Mouse (Mus musculus) frontal cortex, adult (tissue): ENCODE results near the gene Olfr1393.
"Not testable (repeated sequence)": the region's sequence is repeated elsewhere in the genome, so short reads cannot be mapped to it uniquely, and the experiment has no call there.

Experiments used
- ATAC-seq: cut with Nextera tagmentation; 2 replicates; pipeline ENCODE4 v1.9.2; 2017; ENCODE audit warnings: mild to moderate bottlenecking, moderate library complexity, mixed read lengths; ENCODE audit not compliant: low TSS enrichment

Gene Olfr1393

DNA sequence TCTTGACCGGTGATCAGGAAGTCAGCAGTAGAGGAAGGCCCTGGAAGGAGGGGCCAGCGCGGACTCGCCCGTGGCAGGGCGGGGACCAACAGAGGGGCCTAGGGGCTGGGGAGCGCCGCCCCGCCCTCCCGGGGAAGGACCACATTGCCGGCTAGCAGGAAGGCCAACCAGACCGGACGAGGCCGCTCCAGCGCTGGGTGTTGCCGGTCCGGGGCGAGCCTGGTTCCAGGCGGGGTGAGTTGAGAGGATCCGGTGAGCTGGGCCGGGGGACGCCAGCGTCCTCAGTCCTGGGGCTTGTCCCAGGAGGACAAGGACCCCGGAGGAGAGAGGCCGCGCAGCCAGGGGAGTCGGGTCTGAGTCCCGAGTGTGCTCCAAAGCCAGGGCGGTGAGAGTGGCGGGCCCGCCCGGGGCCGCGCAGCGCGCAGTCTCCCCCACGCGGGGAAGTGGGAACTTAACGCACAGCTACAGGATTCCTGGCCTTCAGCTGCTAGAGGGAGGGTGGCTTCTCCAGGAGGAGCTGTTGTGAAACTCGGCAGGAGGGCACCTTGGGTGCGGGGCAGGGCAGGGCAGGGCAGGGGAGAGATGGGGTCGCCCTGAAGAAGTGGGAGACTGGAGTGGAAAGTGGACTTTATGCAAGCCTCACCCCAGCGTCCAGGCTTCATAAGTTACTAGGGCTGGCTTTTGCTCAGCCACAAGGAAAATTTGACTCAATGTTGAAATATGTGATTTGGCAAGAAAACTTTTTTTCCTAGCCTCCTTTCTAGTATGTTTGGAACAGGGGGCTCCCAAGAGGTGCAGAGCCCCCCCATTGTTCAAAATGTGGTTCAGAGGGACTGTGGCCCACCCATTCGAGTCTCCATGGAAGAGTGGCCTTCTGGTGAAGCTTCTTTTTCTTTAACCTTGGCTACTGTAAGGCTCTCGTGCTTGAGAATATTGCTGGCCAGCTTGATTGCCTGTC is 27.4 kb upstream of the Olfr1393 start:
- ATAC-seq: peak; percentile 66

DNA sequence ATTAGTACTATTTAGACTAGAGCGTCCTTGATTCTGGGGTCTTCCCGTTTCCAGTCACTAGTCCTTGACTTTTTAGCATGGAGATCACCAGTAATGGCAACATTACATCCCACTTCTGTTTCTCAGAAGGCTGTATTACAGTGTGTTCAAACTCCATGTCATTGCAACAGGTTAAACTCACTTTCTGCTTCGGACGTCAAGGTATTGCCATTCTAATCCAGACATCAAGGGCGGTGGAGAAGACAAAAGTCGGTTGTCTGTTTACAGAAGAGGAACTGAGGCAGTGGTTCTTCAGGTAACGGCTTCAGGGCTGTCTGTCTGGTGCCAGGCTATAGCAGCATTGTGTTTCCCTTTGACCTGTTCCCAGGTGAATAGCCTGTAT is 26.7 kb upstream of the Olfr1393 start:
- ATAC-seq: no peak

DNA sequence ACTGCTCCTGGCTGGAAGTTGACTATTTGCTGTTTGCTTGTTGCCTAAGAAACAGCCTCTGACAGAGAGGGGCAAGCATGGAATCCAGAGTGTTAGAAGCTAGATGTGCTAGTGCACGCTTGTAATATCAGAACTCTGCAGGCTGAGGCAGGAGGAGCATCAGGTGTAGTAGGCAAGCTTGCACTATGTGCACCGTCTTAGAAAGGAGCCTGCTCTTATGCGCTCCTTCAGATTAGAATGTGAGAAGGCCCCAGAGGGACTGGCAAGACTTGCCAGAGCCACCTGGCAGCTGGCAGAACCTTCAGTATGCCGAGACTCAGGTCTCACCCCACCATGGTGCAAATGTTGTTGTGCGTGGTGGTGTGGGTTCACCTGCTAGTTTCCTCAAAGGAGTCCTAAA is 26.1 kb upstream of the Olfr1393 start:
- ATAC-seq: no peak

DNA sequence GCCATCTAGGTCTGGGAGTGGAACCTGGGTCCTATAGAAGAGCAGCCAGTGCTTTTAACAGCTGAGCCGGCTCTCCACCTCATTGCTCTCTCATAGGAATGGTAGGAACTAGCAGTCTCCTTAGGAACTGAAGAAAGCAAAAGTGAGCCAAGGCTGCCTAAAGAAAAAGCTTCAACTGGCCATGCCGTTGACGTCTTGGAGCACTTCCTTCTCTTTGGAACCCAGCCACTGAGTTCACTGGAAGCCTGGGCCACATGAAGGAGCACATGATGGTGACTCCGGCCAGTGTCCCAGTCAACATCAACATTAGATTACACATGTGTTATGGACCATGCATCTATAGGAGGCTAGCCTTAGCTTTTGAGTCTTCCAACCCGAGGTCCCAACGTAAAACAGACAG is 25.1 kb upstream of the Olfr1393 start:
- no peak for ATAC-seq

DNA sequence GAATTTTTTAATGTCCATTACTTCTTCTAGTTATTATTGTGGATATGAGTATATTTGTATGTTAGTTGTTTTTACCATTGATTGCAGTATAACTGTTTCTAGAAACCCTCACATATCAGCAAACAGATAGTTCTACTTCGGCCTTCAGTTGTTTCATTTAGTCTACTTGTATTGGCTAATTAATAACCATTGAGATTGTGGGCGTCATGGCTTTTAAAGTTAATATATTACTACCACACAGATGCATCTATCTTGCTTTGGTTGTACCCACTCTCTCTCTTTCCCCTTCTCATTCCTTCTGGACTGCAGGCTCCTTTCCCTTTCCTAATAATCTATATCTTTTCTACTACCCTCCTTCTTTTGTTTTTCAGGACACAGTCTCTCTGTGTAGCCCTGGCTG is 18.8 kb upstream of the Olfr1393 start:
- no peak for ATAC-seq

DNA sequence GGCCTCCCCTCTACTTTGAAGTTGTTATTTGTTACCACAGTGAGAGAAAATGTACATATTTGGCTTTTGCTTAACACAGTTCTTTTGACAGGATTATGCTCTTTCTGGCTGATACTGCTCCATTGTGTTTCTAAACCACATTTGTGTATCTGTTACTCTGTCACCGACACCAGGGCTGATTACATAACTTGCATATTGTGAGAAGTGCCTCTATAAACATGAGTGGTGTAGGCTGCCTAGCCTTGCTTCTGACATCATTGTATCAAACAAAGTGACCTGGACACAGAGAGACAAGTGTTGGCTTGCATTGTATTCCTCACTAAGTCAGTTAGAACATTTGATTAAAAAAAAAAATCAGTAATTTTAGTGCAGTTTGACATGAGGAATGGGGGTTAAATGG is 18.3 kb upstream of the Olfr1393 start:
- ATAC-seq: peak; percentile 53; the same call in 1 of the 2 replicates

DNA sequence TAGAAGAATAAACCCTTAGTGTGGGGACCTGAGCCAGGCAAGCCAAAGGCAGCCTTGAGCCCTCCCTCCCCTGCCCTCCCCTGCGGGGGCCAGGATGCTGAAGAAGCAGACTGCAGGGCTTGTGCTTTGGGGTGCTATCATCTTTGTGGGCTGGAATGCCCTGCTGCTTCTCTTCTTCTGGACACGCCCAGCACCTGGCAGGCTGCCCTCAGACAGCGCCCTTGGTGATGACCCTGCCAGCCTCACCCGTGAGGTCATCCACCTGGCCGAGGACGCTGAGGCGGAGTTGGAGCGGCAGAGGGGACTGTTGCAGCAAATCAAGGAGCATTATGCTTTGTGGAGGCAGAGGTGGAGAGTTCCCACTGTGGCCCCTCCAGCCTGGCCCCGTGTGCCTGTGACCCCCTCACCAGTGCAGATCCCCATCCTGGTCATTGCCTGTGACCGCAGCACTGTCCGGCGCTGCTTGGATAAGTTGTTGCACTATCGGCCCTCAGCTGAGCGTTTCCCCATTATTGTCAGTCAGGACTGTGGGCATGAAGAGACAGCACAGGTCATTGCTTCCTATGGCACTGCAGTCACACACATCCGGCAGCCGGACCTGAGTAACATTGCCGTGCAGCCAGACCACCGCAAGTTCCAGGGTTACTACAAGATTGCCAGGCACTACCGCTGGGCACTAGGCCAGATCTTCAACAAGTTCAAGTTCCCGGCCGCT is 17.3 kb upstream of the Olfr1393 start:
- no peak for ATAC-seq

DNA sequence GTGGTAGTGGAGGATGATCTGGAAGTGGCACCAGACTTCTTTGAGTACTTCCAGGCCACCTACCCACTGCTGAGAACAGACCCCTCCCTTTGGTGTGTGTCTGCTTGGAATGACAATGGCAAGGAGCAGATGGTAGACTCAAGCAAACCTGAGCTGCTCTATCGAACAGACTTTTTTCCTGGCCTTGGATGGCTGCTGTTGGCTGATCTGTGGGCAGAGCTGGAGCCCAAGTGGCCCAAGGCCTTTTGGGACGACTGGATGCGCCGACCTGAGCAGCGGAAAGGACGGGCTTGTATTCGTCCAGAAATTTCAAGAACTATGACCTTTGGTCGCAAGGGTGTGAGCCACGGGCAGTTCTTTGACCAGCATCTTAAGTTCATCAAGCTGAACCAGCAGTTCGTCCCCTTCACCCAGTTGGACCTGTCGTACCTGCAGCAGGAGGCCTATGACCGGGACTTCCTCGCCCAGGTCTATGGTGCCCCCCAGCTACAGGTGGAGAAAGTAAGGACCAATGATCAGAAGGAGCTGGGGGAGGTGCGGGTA is 16.7 kb upstream of the Olfr1393 start:
- no peak for ATAC-seq

DNA sequence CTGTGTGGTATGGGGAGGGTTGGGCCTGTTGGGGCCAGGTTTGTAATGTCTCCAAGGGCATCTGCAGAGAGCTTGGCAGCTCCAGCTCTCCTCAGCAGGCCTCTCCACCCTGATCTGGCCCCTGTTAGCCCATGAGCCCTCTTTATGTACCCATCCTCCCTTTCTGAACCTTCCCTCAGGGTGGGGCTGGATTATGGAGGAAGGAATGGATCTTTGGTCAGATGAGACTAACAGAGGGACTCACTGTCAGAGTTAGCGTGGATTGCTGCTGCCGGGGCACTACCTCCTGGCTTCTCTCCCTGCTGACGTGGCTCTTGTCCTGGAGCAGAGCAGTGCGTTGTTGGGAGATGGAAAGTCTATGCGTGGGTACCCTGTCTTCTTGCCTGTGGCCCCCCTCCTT is 15.8 kb upstream of the Olfr1393 start:
- no peak for ATAC-seq

DNA sequence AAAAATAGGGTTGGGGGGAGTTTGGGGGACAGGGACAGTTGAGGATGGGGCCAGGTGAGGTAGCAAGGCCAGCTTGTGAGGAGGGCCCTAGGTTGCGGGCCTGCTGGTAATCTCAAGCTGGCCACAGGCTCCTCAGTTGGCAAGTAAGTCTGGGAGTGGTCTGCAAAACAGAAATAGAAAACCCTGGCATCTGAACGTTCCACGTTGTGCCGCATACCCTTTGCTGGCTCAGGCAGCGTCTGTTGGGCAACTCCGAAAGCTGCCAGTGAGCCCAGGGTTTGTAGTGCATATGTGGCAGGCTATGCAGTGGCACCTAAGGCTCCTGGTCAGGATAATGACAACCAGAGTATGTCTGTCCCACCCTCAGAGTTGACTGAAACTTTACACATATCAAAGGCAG is 15.0 kb upstream of the Olfr1393 start:
- ATAC-seq: no peak

DNA sequence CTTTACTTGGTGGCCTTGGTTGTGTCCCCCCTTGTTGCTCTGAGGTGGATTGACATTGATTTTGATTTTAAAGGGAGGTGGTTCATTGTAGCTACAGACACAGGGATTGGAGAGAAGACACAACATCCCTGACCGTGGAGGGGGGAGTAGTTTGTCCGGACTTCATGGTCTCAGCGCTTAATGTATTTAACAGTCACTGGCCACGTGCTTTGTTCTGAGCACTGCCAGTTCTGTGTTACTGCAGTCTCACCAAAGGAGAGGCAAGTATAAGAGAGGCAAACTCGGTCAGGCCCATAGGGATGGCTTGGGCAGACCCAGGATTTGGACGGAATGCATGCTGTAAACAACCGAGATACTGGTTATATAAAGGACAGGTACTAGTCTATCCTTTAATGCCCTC is 14.0 kb upstream of the Olfr1393 start:
- no peak for ATAC-seq

DNA sequence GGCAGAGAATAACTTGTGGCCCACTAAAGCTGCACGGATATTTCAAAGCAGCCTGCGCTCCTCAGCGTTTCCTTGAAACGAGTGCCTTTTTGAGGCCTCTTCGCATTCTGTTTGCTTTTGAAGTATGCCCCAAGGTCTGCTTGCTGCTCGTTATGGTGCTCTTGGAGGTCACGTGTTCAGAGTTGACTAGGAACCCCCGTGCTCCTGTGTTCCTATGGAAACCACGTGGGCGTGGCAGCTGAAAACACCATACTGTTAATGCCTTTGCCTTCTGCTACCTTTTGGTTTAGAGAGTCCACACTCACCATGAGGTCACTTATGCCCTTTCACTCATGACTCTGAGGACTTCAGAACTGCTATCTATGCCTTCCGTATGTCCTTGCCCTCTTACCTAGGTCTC is 13.5 kb upstream of the Olfr1393 start:
- peak; percentile 18; the same call in 1 of the 2 replicates for ATAC-seq

DNA sequence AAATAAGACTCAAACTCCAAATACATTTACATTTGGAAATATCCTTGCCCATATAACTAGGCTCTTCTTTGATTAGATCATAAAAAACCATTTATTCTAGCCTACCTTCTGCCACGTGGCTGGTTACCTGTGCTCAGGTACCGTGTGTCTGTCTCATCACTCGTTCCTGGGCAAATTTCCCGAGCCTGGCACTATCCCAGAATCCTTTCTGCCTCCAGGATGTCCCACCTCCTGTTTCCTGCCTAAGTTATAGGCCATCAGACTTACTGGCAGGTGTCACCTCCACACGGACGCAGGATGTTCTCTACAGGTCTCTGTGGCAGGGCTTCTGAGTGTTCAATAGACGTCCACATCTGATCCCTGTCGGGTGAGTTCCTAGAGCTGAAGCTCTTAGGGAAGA is 13.0 kb upstream of the Olfr1393 start:
- ATAC-seq: no peak; the same call in 1 of the 2 replicates

DNA sequence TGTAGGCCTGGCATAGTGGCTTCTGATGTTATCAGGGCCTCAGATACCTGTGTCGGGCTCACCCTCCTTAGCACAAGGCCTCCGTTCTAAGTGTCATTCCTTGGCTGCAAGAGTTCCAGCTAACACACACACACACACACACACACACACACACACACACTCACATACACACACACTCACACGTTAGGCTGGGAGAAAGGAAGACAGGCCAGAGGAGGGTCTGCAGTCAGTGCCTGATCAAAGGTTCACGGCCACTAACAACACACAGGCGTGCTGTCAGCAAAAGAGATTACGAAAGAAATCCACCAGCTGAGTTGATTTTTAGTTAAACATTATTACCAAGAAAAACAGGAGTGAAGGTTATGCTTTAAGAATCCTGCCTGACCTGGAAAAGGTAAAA is 11.4 kb upstream of the Olfr1393 start:
- no peak for ATAC-seq

DNA sequence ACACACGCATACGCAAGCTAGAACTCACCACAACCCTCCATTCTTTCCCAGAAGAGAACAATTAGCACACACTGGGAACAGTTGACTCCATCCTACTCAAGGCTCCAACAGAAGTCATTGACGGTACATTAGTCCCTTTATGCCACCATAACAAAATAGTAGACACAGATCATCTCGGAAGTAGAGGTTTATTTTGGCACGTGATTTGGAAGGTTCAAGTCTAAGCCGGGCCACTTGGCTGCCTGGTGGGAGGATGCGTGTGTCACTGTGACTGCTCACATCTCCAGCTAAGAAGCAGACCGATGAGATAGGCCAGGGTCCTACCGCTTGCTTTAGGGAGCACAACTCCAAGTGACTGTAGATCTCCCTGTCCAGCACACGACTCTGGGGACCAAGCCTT is 10.8 kb upstream of the Olfr1393 start:
- no peak for ATAC-seq

DNA sequence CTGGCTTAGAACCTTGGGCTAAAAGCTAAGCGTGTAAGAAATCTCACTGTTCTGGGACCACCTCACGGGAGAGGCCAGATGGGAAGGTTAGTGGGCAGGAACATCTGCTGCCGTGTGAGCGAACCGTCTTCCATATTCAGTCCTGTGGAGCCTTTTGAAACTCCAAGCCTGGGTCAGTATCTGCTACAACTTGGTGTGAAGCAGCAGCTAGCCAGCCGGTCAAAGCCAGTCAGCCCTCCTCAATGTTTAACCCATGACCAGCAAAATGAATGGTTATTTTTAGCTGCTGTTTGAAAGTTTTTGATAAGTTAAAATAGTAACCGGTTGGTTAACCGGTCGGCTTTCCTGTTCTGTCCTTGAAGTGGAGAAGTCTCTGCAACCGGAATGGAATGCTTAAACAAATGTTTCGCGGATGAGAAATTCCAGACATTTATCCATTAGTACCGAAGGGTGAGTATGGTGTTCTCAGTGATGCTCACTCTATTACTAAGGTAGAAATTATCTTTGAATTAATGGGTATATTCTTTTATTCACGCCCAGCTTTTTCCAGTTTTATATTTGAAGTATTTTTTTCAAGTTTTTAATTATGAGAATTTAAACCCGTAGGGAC is 10.0 kb upstream of the Olfr1393 start:
- no peak for ATAC-seq

DNA sequence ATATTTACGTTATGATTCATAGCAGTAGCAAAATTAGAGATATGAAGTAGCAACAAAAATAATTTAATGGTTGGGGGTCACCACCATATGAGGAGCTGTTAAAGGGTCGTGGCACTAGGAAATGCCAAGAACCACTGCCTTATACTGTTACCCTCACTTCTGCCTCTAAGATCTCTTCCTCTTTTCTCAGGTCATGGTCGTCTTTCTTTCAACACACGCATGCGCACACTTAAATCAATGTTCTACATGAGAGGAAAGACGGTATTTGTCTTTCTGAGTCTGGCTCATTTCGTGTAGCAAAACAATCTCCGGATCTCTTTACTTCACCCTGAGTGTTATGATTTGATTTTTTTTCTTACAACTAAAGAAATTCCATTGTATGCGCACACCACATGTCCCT is 8.3 kb upstream of the Olfr1393 start:
- no peak for ATAC-seq

DNA sequence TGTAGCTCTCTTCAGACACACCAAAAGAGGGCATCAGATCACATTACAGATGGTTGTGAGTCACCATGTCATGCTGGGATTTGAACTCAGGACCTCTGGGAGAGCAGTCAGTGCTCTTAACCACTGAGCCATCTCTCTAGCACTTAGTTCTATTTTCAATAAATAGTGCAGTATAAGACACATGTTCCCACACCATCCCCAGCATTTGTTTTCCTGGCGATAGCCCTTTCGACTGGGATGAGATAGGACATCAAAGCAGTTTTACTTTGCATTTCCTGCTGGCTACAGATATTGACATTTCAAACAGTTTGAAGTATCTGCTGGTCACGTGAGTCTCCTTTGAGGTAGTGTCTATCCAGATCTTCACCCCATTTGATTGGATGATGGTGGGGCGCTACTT is 7.7 kb upstream of the Olfr1393 start:
- ATAC-seq: no peak

DNA sequence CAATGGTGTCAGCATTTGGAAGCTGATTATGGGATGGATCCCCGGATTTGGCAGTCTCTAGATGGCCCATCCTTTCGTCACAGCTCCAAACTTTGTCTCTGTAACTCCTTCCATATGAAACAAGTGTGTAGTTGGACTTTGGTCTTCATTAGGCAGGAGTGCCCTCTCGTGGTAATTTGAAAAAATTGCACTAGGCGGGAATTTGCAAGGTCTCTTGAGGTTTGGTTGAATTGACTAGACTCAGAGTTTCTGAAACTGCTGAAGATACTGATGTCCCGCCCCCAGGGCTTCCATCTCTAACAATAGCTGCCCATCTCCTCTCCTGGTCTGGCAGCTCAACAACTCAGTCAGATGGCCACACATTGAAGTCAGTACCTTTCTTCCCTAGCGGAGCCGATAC is 6.8 kb upstream of the Olfr1393 start:
- ATAC-seq: peak; percentile 93

DNA sequence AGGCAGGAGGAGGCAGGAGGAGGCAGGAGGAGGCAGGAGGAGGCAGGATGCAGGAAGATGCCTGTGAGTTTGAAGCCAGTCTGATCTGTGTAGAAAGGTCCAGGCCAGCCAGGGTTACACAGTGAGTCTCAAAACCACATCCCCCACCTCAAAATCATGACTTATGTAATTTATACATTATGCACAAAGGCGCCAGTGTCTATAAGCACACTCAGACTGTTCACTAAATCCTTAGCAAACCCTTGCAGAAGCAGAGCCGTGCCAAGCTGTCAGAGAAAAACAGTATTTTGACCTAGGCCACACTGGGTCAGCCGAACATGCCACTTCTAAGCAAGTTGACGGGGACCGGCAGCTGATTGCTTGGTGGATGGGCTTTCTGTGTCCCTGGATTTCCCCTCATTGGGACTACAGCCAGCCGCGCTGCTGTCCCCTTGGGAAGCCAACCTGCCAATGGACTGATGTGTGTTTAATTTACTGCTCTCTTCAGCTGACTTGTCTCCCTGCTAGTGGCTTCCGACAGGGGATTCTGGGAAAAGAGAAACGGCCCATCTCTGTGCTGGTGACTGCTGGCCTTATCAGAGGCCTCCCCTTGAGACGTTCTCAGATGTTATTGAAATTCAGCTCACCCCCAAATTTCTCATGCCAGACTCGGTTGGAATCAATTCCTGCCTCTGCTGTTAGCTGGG is 4.1 kb upstream of the Olfr1393 start:
- no peak for ATAC-seq

DNA sequence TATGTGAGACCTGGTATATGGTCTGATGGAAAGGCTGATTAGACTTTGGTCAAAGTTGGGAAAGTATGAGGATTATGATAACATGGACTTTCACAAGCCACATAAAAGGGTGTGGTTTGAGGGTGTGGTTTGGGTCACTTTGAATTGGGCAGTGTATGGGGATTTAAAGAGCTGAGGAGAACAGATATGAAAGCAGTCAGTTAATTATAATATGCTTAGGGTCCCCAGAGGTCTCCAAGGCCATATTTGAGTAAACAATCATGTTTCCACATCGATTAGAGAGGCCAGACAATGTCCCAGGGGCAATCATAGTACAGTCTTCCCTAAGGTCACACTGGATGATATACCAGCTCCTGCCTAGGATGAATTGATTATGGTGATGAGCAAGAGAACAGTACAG is 6.9 kb downstream of the Olfr1393 start, which contains the start of gene Olfr1392:
Gene Olfr1392, plus strand, starts transcription at position 301 of the 400 bp plus-strand sequence.
- not testable (repeated sequence) for ATAC-seq

DNA sequence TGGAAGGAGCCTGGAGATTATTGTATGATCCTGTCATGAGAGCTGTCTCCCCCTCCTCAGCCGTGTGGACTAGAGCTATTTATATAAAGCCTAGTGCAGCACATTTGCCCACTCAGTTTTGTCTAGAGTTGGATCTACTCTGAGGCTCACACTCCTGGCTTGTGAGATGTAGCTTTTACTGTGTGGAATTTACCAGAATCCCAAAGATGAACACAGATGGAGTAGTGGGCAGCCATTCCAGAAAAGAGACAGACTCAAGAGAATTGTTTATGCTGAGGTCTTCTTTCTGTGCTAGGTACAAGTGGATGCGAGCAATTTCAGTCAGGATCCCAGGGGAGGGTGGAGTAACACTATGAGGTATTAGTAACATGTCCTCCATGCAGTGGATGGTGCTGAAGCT is 9.1 kb downstream of the Olfr1393 start:
- peak; percentile 98 for ATAC-seq
